Mouse (Mus musculus) brain, embryonic 14.5 days (tissue): ENCODE data around the gene Nkain2.

Experiments
- CTCF ChIP-seq: fragments of 200-500 bp; IDR thresholded peaks from 2 replicates; pipeline ENCODE4 v1.5.1; 2012; ENCODE audit warnings: inconsistent platforms, mild to moderate bottlenecking, moderate library complexity, borderline replicate concordance; ENCODE audit not compliant: insufficient read depth, insufficient read length; ENCODE audit errors: extremely low read depth
- POLR2A ChIP-seq: fragments of 200-500 bp; IDR thresholded peaks from 2 replicates; pipeline ENCODE4 v1.6.1; 2012; ENCODE audit warnings: mild to moderate bottlenecking, inconsistent platforms, borderline replicate concordance; ENCODE audit not compliant: poor library complexity, insufficient read depth, insufficient read length, severe bottlenecking; ENCODE audit errors: extremely low read depth

GRCm38 (mm10) chr10:31647270-31647669 is 1243.0 kb downstream of the Nkain2 start:
- TF ChIP-seq CTCF (no peak), POLR2A (no peak)
